ENCODE assay signal across 20 mouse cellular contexts in the genomic region with DNA sequence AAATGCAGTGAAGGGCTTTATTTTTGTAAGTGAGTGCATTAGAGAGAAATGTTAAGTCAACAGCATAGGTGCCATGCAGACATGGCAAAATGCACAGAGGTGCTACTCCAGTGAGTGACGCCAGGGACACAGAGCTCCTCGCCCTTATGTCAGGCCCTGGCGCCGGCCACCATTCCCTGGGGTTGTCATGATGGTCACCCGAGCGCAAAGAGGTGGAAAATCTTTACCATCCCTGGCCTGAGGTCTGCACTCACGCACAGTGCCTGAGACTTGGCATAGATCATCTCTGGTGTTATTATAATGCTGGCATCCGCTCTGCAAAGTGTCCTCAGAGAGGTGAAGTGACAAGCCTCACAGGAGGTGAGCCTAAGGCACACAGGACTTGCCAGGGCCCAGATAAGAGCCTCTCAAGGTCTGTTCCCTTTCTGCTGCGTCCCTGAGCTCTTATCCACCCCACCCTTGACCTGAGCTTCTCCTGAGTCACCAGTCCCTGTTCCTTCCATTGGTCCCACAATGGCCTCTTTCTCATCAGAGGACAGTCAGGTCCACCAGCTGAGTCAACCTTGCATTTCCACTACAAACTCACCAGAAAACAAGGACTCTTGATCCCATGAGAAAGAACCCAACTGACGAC. TPM values are rescaled to one million over a fixed set of nuclear protein-coding genes. Genes with fewer than 3 reads are reported as not detected.
DNase-seq lines count a peak whose midpoint lies in the region; ATAC-seq lines count a peak whose summit lies in the region.
"Had no signal": no experiment of that assay in that cellular context is flagged by ENCODE, and none has a peak within 500 bp of the region (broad histone marks: within the 10 kb centered on the region; RNA-seq: fewer than 3 reads in every experiment).

No protein-coding gene starts in this region.

- H3K4me1 ChIP-seq in midbrain, embryonic 11.5 days (ENCODE audit: control insufficient read depth, insufficient read depth, low read length) = no peaks in the 10 kb centered on the region
- no peaks in the 10 kb centered on the region for H3K4me1 ChIP-seq in midbrain, embryonic 14.5 days (ENCODE audit: control insufficient read depth, insufficient read depth, low read length)
- H3K4me1 ChIP-seq: heart, embryonic 13.5 days; limb, embryonic 10.5 days had no signal

- no peak overlapping the region for H3K4me3 ChIP-seq in midbrain, embryonic 11.5 days (ENCODE audit: low read depth, low read length)
- no peak overlapping the region for H3K4me3 ChIP-seq in midbrain, embryonic 14.5 days (replicated peaks; ENCODE audit: low read depth, low read length)
- H3K4me3 ChIP-seq: forebrain, embryonic 12.5 days; gastrocnemius, adult 2 months; heart, embryonic 13.5 days; limb, embryonic 10.5 days had no signal

- H3K9ac ChIP-seq in midbrain, embryonic 11.5 days (ENCODE audit: low read length) = no peak overlapping the region
- no peak overlapping the region for H3K9ac ChIP-seq in midbrain, embryonic 14.5 days (replicated peaks; ENCODE audit: low read length)
- H3K9ac ChIP-seq: heart, embryonic 13.5 days; liver, postnatal 0 days had no signal

- no peak overlapping the region for H3K4me2 ChIP-seq in midbrain, embryonic 11.5 days
- no peak overlapping the region for H3K4me2 ChIP-seq in midbrain, embryonic 14.5 days (ENCODE audit: low read length)
- H3K4me2 ChIP-seq: forebrain, embryonic 12.5 days; heart, embryonic 13.5 days had no signal

- intact Hi-C loops in heart, postnatal 25 days (cut with DNase I) = no loop called here
- intact Hi-C loops in heart, postnatal 14 days (cut with DNase I) = no loop called here

- no peak overlapping the region for H3K27ac ChIP-seq in midbrain, embryonic 11.5 days (ENCODE audit: low read depth, low read length)
- H3K27ac ChIP-seq in midbrain, embryonic 14.5 days (replicated peaks; ENCODE audit: low read depth, low read length) = no peak overlapping the region
- H3K27ac ChIP-seq: forebrain, embryonic 12.5 days; gastrocnemius, adult 2 months; heart, embryonic 13.5 days; kidney, postnatal 0 days; limb, embryonic 10.5 days had no signal

- ATAC-seq in midbrain, embryonic 11.5 days (ENCODE audit: low FRiP score) = no peak
- ATAC-seq in midbrain, embryonic 14.5 days (ENCODE audit: low FRiP score, low TSS enrichment) = no peak
- ATAC-seq: liver, postnatal 0 days had no signal

- H3K27me3 ChIP-seq in midbrain, embryonic 11.5 days (ENCODE audit: control insufficient read depth, insufficient read depth, low read length) = no peaks in the 10 kb centered on the region
- H3K27me3 ChIP-seq in midbrain, embryonic 14.5 days (ENCODE audit: control insufficient read depth, insufficient read depth, low read length) = no peaks in the 10 kb centered on the region
- H3K27me3 ChIP-seq: forebrain, embryonic 12.5 days; heart, embryonic 13.5 days had no signal

- peak; percentile 82 to 86 for DNase-seq in adrenal gland, adult (ENCODE audit: inconsistent age in 2 of 2, low spot score in 1 of 2)
- no peak for DNase-seq in adrenal gland, postnatal 4 days (ENCODE audit: low spot score in 2 of 2)
- DNase-seq in midbrain, embryonic 11.5 days (ENCODE audit: low spot score, missing footprints) = peak; percentile 14
- no peak for DNase-seq in midbrain, embryonic 14.5 days
- peak; percentile 82 for DNase-seq in cerebellum, adult 9-11 months
- no peak for DNase-seq in heart, postnatal 25 days (ENCODE audit: low spot score)
- DNase-seq in heart, postnatal 14 days = no peak
- no peak for DNase-seq in testis, postnatal 10 days (ENCODE audit: low spot score)
- DNase-seq: gastrocnemius, adult 2 months; heart, adult 18-20 months; kidney, adult 18-20 months; layer of hippocampus, postnatal 36 days; liver, postnatal 0 days; lung, postnatal 14 days; right cerebral cortex, postnatal 4 days had no signal

- WGBS in midbrain, embryonic 11.5 days = 87% methylated on average over 10 of the region's 10 CpGs
- WGBS in midbrain, embryonic 14.5 days = 83% methylated on average over 10 of the region's 10 CpGs

- no peaks in the 10 kb centered on the region for H3K9me3 ChIP-seq in midbrain, embryonic 11.5 days (ENCODE audit: control insufficient read depth, low read length)
- no peaks in the 10 kb centered on the region for H3K9me3 ChIP-seq in midbrain, embryonic 14.5 days (ENCODE audit: control insufficient read depth, low read length)
- H3K9me3 ChIP-seq: heart, embryonic 13.5 days; limb, embryonic 10.5 days had no signal

- H3K36me3 ChIP-seq in midbrain, embryonic 11.5 days (ENCODE audit: control insufficient read depth, insufficient read depth, low read length) = no peaks in the 10 kb centered on the region
- H3K36me3 ChIP-seq in midbrain, embryonic 14.5 days (ENCODE audit: control insufficient read depth, insufficient read depth, low read length) = no peaks in the 10 kb centered on the region
- H3K36me3 ChIP-seq: forebrain, embryonic 12.5 days; heart, embryonic 13.5 days; limb, embryonic 10.5 days had no signal

RNA-seq across cellular contexts. Expression of a gene that starts 21.9 kb away (rescaled TPM):
- total RNA-seq in adrenal gland, postnatal 4 days (2021) = 10 to 100 TPM; 46.3 to 50.4 TPM
- polyA plus RNA-seq in midbrain, embryonic 11.5 days (2014; fragmentation: Nextera tagmentation; extraction: Ambion mirVana) = 14.7 and 14.8 TPM in 2 replicates
- polyA plus RNA-seq in midbrain, embryonic 14.5 days (2014; fragmentation: Nextera tagmentation; extraction: Ambion mirVana) = 39.4 and 41.9 TPM in 2 replicates
- total RNA-seq in heart, postnatal 25 days (2021) = 1 to 10 TPM; 2.7 to 2.8 TPM
- 1 to 10 TPM; 4.5 to 5.1 TPM for total RNA-seq in heart, postnatal 14 days (2021)
- total RNA-seq: megakaryocyte, adult 5-6 weeks had no signal

Comparison
In these comparisons a context has a peak if more than half of its experiments do, and no peak if none do; other contexts are left out.
1. DNase-seq: peak in adrenal gland, adult (2 of 2), midbrain, embryonic 11.5 days (single experiment) and cerebellum, adult 9-11 months (single experiment); none in adrenal gland, postnatal 4 days (0 of 2), midbrain, embryonic 14.5 days (single experiment), heart, postnatal 25 days (single experiment), heart, postnatal 14 days (0 of 2) and testis, postnatal 10 days (single experiment).
2. RNA of a gene that starts 21.9 kb away (total RNA-seq): 46.3 to 50.4 TPM in adrenal gland, postnatal 4 days; 4.5 to 5.1 TPM in heart, postnatal 14 days and 2.7 to 2.8 TPM in heart, postnatal 25 days; every median in the first group is over 4 times any median in the second.